Mouse (Mus musculus) olfactory bulb, adult 2 months (tissue): Measurements from ENCODE around the gene Ociad2. TPM values are rescaled to one million over a fixed set of nuclear protein-coding genes. Genes with fewer than 3 reads are reported as not detected.

Source experiments
- H3K27ac ChIP-seq: fragments of 200-500 bp; 2 replicates; pipeline ENCODE4 v1.5.1; 2012; ENCODE audit warnings: low read depth, low read length; ENCODE audit not compliant: insufficient read depth
- H3K4me1 ChIP-seq: fragments of 200-500 bp; 2 replicates; pipeline ENCODE4 v1.6.1; 2012; ENCODE audit warnings: low read length; ENCODE audit not compliant: control insufficient read depth, insufficient read depth
- H3K4me3 ChIP-seq: fragments of 200-500 bp; 2 replicates; pipeline ENCODE4 v1.5.1; 2012; ENCODE audit warnings: mild to moderate bottlenecking, low read depth, low read length, moderate library complexity; ENCODE audit not compliant: insufficient read depth
- CTCF ChIP-seq: fragments of 200-500 bp; IDR thresholded peaks from 2 replicates; pipeline ENCODE4 v1.5.1; 2012; ENCODE audit warnings: low read depth, mild to moderate bottlenecking, low read length, moderate library complexity; ENCODE audit not compliant: insufficient read depth
- POLR2A ChIP-seq: fragments of 200-500 bp; IDR thresholded peaks from 2 replicates; pipeline ENCODE4 v1.6.1; 2012; ENCODE audit warnings: mild to moderate bottlenecking, low read depth, low read length, moderate library complexity; ENCODE audit not compliant: insufficient read depth
- WGBS: fragments of 180-500 bp; shearing (Covaris S2); methylation state at CpG from one replicate; pipeline ENCODE4 v1.1.7; 2018; 5-methylcytosine and 5-hydroxymethylcytosine counted together
- polyA plus RNA-seq: library from polyadenylated mRNA; stranded (reverse); fragments of >200 nt; gene quantifications from 2 replicates; pipeline ENCODE4 v1.2.4, GENCODE M21; 2012; ENCODE audit warnings: low replicate concordance; ENCODE audit not compliant: missing spikeins, insufficient read depth, insufficient read length

The Ociad2 gene
- polyA plus RNA-seq, 1 experiment, result 451 TPM

- 63% methylated on average over 4 of the region's 4 CpGs for WGBS
- Histone ChIP-seq H3K4me3 (no peak overlapping the region), H3K27ac (no peak overlapping the region), H3K4me1 (peaks cover 7% of the 10 kb centered on the region)
- TF ChIP-seq CTCF (no peak), POLR2A (no peak)
Observed at GRCm38 (mm10) chr5:73295916-73296315, 44.9 kb downstream of the Ociad2 start.

DNA sequence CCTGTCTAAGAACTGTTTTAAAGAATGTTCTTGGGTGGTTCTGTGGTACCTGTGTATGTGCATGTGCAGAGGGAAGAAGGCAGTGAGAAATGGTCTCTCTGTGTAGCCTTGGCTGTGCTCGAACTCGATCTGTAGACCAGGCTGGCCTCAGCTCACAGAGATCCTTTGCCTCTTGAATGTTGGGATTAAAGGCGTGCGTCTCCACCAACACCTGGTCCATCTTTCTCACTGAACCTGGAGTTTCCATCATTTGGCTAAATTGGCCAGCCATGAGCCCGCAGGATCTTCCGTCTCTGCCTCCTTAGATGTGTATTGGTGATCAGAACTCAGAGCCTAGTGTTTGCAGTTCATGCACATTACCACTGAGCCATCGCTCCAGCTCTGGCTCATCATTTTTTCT lies 45.8 kb downstream of the Ociad2 start:
- TF ChIP-seq CTCF (no peak), POLR2A (no peak)
- WGBS, result 95% methylated on average over 7 of the region's 7 CpGs
- peaks cover 7% of the 10 kb centered on the region for H3K4me1 ChIP-seq
- H3K27ac ChIP-seq, result no peak overlapping the region
- H3K4me3 ChIP-seq, result no peak overlapping the region

DNA sequence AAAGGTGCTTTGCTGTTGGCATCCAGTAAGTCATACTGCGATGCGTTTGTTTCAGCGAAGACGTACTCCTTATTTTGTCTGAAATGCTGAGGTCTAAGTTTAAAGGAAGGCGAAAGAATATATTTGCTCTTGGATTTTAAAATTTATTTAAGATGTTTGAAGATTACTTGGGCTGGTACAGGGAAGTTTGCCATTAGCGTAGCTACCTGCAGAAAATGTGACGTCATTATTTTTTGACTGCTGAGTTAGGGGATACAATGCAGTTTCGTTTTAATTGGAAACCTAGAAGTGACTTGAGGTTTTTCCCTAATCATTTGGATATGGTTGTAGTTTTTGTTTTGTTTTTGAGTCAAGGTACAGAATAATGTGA lies 47.4 kb downstream of the Ociad2 start:
- Histone ChIP-seq H3K4me1 (peaks cover 7% of the 10 kb centered on the region), H3K4me3 (no peak overlapping the region), H3K27ac (no peak overlapping the region)
- TF ChIP-seq CTCF (no peak), POLR2A (no peak)
- WGBS, result 4% methylated on average over 8 of the region's 8 CpGs

DNA sequence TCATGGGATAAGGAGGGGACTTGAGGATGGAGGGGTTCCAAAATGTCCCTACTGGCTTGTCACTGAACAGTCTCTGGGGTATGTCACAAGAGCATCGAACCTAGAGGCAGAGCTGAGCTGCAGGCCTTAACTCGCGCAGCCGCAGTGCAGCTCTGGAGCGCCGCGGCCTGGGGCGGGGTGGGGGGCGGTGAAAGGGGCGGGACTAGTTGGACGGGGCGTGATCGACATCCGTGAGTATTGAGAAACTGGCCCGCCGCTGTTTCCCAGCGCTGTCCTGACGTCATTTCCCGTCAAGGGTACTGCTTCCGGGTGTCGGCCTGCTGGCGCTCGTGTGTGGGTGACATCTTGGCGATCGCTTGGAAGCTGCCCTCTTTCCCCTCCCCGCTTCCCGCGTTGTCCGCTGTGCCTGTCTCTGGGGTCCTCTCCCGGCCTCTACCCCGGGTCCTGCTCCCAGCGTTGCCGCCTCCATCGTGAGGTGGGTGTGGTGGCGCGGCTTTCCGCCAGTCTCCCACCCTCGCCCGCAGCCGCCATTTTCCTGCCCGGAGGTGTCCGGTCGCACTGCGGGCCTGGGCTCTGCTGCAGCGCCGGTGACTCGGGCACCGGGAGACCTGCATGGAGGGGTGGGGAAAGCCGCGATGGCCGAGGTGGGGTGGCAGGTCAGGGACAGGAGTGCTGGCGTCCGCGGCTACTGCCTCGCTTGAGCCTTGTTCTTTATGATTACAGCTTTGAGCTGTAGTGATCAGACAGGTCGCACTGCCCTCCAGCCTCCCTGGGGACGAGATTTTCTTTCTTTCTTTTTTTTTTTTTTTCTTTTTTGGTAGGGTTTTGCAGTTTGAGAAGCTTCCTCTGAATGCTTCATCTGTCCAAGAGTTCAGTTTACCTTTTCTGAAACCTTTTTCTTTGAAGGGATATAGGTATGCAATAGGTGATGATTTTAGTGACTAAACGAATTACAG lies 48.0 kb downstream of the Ociad2 start, which contains the start of gene Ociad1:
TSS of gene Ociad1 (plus strand) at position 283 of the 956 bp plus-strand sequence.
- WGBS, result under 1% methylated on average over 58 of the region's 58 CpGs
- TF ChIP-seq POLR2A, result peak; percentile 89
- 0 out of 2 replicates have a peak, but pooled peaks have one; percentile 25 for TF ChIP-seq CTCF
- peak within 1 kb of the TSS; percentile 79 for H3K27ac ChIP-seq
- H3K4me1 ChIP-seq, result peaks cover 7% of the 10 kb centered on the region
- peak within 1 kb of the TSS; percentile 95 for H3K4me3 ChIP-seq

- Histone ChIP-seq H3K4me3 (no peak overlapping the region), H3K4me1 (peaks cover under 1% of the 10 kb centered on the region), H3K27ac (no peak overlapping the region)
- 34% methylated on average over 2 of the region's 2 CpGs for WGBS
- TF ChIP-seq CTCF, result no peak
- no peak for TF ChIP-seq POLR2A
Observed at GRCm38 (mm10) chr5:73289900-73290299, 50.9 kb downstream of the Ociad2 start.

GRCm38 (mm10) chr5:73286603-73287002 lies 54.2 kb downstream of the Ociad2 start:
- Histone ChIP-seq H3K4me1 (no peaks in the 10 kb centered on the region), H3K4me3 (no peak overlapping the region), H3K27ac (no peak overlapping the region)
- no peak for TF ChIP-seq POLR2A
- no peak for TF ChIP-seq CTCF
- 81% methylated on average over 5 of the region's 5 CpGs for WGBS

DNA sequence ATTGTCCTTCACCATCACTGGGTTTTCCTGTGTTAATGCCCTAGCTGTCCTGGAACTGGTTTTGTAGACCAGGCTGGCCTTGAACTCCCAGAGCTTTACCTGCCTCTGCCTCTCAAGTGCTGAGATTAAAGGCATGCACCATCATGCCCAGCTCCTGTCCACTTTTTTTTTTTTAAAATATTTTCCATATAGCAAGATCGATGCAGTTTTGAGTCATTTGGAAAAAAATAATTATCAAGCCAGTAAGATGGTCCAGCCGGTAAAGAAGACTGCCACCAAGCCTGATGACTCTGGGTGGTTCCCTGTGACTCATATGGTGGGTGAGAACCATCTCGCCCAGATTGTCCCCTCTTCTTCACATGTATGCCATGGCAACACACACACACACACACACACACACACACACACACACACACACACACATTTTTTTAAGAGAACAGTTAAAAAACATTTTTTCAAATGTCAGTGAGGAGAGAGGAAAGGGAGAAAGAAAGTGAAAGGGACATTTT lies 55.3 kb downstream of the Ociad2 start:
- H3K4me3 ChIP-seq, result no peak overlapping the region
- 58% methylated on average over 3 of the region's 3 CpGs for WGBS
- H3K27ac ChIP-seq, result no peak overlapping the region
- H3K4me1 ChIP-seq, result no peaks in the 10 kb centered on the region
- TF ChIP-seq POLR2A, result no peak
- no peak for TF ChIP-seq CTCF

- H3K4me1 ChIP-seq, result peaks cover 3% of the 10 kb centered on the region; the same call in 1 of the 2 replicates
- TF ChIP-seq CTCF (no peak), POLR2A (no peak)
Observed at GRCm38 (mm10) chr5:73284046-73284445, 56.8 kb downstream of the Ociad2 start.

DNA sequence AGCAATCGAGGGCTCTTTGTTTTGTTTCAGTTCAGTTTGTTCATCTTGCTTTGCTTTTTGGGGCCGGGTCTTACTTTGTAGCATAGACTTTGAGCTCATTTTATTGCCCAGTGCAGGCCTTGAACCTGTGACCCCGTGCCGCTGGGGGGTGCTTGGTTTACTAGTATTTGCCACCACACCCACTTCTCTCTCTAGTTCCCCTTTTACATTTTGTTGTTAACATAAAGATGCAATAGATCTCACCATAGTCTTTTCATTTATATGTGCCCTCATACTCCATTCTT lies 60.3 kb downstream of the Ociad2 start:
- H3K27ac ChIP-seq, result no peak overlapping the region
- no peak overlapping the region for H3K4me3 ChIP-seq
- no peak for TF ChIP-seq CTCF
- TF ChIP-seq POLR2A, result no peak
- peaks cover 3% of the 10 kb centered on the region; the same call in 1 of the 2 replicates for H3K4me1 ChIP-seq
- 59% methylated on average over 4 of the region's 4 CpGs for WGBS

More at GRCm38 (mm10) chr5:73284046-73284445, 56.8 kb downstream of the Ociad2 start:
- Histone ChIP-seq H3K27ac (no peak overlapping the region), H3K4me3 (no peak overlapping the region)
